Mouse (Mus musculus): ENCODE measurements around the gene Ssbp3. TPM values are rescaled to one million over a fixed set of nuclear protein-coding genes. Genes with fewer than 3 reads are reported as not detected.
A peak's percentile ranks its signal among the peaks of the same experiment; 100 is the strongest.

Gene Ssbp3
- total and polyA plus RNA-seq, 2 experiments from 2014 or later: 108 to 155 TPM

DNA sequence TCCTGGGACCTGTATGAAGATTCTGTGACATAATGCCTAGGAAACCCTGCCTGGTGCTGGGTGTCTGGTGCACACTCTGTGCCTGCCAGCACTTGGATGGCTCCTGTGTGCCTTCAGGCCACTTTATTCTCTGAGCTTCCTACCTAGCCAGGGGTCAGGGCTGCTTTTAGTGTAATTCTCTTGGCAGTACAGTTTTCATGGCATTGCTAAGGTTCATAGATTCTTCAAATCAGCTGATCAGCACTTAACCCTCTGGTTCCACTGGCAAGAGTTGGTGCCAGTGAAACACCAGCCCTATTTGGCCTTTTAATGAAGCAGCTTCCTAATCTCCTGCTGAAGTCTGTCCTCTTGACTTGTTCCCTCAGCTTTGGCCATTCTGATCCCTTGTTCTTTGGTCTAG is 106.8 kb downstream of the Ssbp3 start:
- Histone ChIP-seq H3K4me3 (ENCODE audit: low read length) (no peak overlapping the region), H3K4me2 (ENCODE audit: low read depth, low read length) (no peak overlapping the region), H3K27me3 (ENCODE audit: insufficient read depth, low read length) (no peaks in the 10 kb centered on the region), H3K36me3 (ENCODE audit: insufficient read depth, low read length) (no peaks in the 10 kb centered on the region), H3K27ac (no peak overlapping the region), H3K9me3 (ENCODE audit: low read length) (no peaks in the 10 kb centered on the region), H3K4me1 (ENCODE audit: insufficient read depth, low read length) (peaks cover 46% of the 10 kb centered on the region), H3K9ac (replicated peaks; ENCODE audit: low read length) (no peak overlapping the region)
- no peak for DNase-seq (ENCODE audit: low spot score)
- ATAC-seq: no peak
- no peak for TF ChIP-seq CTCF (IDR thresholded peaks at IDR 0.05; ENCODE audit: low read depth)

DNA sequence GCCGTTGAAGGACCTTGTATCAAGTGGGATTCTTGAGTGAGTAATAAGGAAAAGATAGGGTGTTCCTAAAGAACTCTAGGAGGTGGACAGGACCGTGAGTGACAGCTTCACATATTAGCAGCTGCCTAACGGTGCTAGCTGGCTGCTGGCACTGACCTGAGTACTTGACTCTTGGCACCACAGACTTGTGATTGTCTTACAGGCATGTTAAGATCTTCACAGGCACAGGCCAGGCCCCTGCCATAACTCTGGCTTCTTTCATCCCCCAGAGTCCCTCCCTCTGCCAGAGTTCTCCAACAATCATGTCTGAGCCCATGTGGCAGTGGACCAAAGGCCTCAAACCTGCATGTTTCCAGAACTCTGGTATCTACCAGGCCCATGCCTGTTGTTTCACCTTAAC is 108.0 kb downstream of the Ssbp3 start:
- ATAC-seq (no peak), DNase-seq (ENCODE audit: low spot score) (peak; percentile 22)
- Histone ChIP-seq H3K27me3 (ENCODE audit: insufficient read depth, low read length) (no peaks in the 10 kb centered on the region), H3K36me3 (ENCODE audit: insufficient read depth, low read length) (no peaks in the 10 kb centered on the region), H3K4me2 (ENCODE audit: low read depth, low read length) (no peak overlapping the region), H3K4me1 (ENCODE audit: insufficient read depth, low read length) (peaks cover 49% of the 10 kb centered on the region), H3K4me3 (ENCODE audit: low read length) (no peak overlapping the region), H3K9me3 (ENCODE audit: low read length) (no peaks in the 10 kb centered on the region), H3K9ac (replicated peaks; ENCODE audit: low read length) (no peak overlapping the region), H3K27ac (peak overlapping the region; percentile 64)
- no peak for TF ChIP-seq CTCF (IDR thresholded peaks at IDR 0.05; ENCODE audit: low read depth)
- 54% methylated on average over 3 of the region's 3 CpGs for WGBS

DNA sequence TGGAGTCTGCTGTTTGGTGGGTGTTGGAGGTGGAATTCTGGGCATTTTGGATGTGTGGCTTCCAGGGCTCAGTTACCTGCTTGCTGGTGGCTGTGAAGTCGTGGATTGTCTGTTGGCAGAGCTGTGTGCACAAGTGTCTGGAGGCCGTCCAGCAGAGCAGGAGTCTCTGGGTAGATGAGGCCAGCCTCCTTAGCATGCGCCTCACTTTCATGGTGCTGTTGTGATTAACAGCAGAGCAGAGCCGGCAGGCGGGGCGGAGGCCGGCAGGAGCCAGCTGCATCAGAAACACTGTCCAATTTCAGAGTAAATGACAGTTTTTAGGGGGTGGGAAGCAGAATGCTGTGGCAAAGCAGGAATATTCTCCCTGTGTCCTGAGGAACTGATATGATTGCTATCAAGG is 108.5 kb downstream of the Ssbp3 start:
- Histone ChIP-seq H3K4me1 (ENCODE audit: insufficient read depth, low read length) (peaks cover 49% of the 10 kb centered on the region), H3K27ac (peak overlapping the region; percentile 64), H3K9ac (replicated peaks; ENCODE audit: low read length) (no peak overlapping the region), H3K9me3 (ENCODE audit: low read length) (no peaks in the 10 kb centered on the region), H3K4me3 (ENCODE audit: low read length) (no peak overlapping the region), H3K36me3 (ENCODE audit: insufficient read depth, low read length) (no peaks in the 10 kb centered on the region), H3K27me3 (ENCODE audit: insufficient read depth, low read length) (no peaks in the 10 kb centered on the region), H3K4me2 (ENCODE audit: low read depth, low read length) (no peak overlapping the region)
- DNase-seq (ENCODE audit: low spot score): peak; percentile 62
- no peak for ATAC-seq
- 12% methylated on average over 7 of the region's 7 CpGs for WGBS
- no peak for TF ChIP-seq CTCF (IDR thresholded peaks at IDR 0.05; ENCODE audit: low read depth)

DNA sequence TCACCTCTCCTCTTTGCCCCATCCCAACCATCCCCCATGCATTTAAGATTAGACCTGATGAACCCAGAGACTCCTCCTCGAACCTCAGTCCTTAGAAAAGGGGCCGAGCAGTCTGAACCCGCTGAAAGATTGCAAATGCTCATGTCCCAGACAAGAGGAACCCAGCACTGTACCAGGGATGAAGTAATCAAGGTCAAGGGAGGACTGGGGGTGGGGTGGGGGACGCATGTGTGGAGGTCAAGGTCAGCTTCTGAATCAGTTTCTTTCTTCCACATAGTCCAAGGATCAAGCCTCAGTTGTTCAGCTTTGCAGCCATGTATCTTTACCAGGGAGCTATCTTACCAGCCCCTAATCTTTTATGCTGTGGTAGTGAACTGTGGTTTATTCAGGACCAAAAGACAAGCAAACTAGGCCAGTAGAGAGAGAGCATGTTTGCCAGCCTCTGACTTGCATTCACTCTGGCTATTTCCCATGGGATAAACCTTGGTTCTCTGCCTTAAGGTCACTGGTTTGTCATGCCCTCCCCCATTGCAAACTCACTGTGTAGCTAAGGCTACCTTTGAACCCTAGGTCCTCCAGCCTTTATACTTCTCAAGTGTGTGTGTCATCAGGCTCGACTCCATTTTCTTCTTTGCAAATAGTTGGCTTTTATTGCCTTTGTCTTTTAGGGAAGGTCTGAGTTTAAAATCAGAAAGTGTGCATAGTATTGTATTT is 109.9 kb downstream of the Ssbp3 start:
- H3K9me3 ChIP-seq (ENCODE audit: low read length): no peaks in the 10 kb centered on the region
- no peak overlapping the region for H3K27ac ChIP-seq
- H3K4me2 ChIP-seq (ENCODE audit: low read depth, low read length): no peak overlapping the region
- 74% methylated on average over 5 of the region's 5 CpGs for WGBS
- no peak for TF ChIP-seq CTCF (IDR thresholded peaks at IDR 0.05; ENCODE audit: low read depth)
- H3K36me3 ChIP-seq (ENCODE audit: insufficient read depth, low read length): no peaks in the 10 kb centered on the region
- no peak for DNase-seq (ENCODE audit: low spot score)
- no peaks in the 10 kb centered on the region for H3K27me3 ChIP-seq (ENCODE audit: insufficient read depth, low read length)
- H3K9ac ChIP-seq (replicated peaks; ENCODE audit: low read length): no peak overlapping the region
- no peak for ATAC-seq
- no peak overlapping the region for H3K4me3 ChIP-seq (ENCODE audit: low read length)
- H3K4me1 ChIP-seq (ENCODE audit: insufficient read depth, low read length): peaks cover 49% of the 10 kb centered on the region

DNA sequence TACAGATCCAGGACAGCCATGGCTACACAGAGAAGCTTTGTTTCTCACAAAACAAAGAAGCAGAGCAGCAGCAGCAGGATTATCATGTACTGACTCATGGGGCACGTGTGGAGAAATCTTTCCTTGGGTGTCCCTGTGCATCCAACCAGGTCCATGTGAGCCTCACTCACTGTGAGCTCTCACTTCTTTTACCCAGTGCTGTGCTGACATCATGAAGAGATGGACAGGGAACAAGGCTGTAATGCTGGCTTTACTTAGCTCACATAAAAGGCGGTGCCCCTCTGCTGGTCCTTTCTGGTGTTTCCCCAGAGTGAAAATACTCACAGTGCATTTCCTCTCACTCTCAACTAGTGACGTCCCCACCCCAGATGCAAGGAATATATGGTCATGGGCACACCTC is 111.0 kb downstream of the Ssbp3 start:
- Histone ChIP-seq H3K36me3 (ENCODE audit: insufficient read depth, low read length) (no peaks in the 10 kb centered on the region), H3K4me2 (ENCODE audit: low read depth, low read length) (no peak overlapping the region), H3K9ac (replicated peaks; ENCODE audit: low read length) (no peak overlapping the region), H3K27me3 (ENCODE audit: insufficient read depth, low read length) (no peaks in the 10 kb centered on the region), H3K4me1 (ENCODE audit: insufficient read depth, low read length) (peaks cover 40% of the 10 kb centered on the region), H3K4me3 (ENCODE audit: low read length) (no peak overlapping the region), H3K27ac (no peak overlapping the region), H3K9me3 (ENCODE audit: low read length) (no peaks in the 10 kb centered on the region)
- 60% methylated on average over 3 of the region's 3 CpGs for WGBS
- ATAC-seq (no peak), DNase-seq (ENCODE audit: low spot score) (no peak)
- peak; percentile 23; the same call in 1 of the 2 replicates for TF ChIP-seq CTCF (IDR thresholded peaks at IDR 0.05; ENCODE audit: low read depth)

DNA sequence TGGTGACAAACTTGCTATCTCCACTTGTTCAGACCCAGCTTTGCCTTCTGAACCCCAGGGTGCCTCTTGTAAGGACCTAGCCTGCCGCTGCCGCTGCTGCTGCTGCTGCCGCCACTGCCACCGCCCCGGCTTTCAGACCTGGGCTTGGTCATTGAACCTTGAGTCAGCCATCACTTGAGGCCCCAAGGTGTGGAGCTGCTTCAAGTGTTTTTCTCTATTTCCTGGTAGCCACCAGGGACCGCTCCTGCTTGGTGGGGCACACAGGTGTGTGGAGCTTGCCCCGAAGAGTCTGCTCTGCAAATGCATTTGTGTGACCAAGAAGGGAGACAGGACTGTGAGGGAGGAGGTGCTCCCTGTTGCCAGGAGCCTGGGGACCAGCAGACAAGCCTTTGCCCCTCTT is 114.4 kb downstream of the Ssbp3 start:
- no peaks in the 10 kb centered on the region for H3K9me3 ChIP-seq (ENCODE audit: low read length)
- no peak overlapping the region for H3K27ac ChIP-seq
- H3K27me3 ChIP-seq (ENCODE audit: insufficient read depth, low read length): no peaks in the 10 kb centered on the region
- peaks cover 5% of the 10 kb centered on the region for H3K36me3 ChIP-seq (ENCODE audit: insufficient read depth, low read length)
- no peak overlapping the region for H3K4me3 ChIP-seq (ENCODE audit: low read length)
- WGBS: 66% methylated on average over 7 of the region's 7 CpGs
- no peak overlapping the region for H3K9ac ChIP-seq (replicated peaks; ENCODE audit: low read length)
- DNase-seq (ENCODE audit: low spot score) (no peak), ATAC-seq (no peak)
- TF ChIP-seq CTCF (IDR thresholded peaks at IDR 0.05; ENCODE audit: low read depth): no peak
- H3K4me2 ChIP-seq (ENCODE audit: low read depth, low read length): no peak overlapping the region
- H3K4me1 ChIP-seq (ENCODE audit: insufficient read depth, low read length): peaks cover 10% of the 10 kb centered on the region

DNA sequence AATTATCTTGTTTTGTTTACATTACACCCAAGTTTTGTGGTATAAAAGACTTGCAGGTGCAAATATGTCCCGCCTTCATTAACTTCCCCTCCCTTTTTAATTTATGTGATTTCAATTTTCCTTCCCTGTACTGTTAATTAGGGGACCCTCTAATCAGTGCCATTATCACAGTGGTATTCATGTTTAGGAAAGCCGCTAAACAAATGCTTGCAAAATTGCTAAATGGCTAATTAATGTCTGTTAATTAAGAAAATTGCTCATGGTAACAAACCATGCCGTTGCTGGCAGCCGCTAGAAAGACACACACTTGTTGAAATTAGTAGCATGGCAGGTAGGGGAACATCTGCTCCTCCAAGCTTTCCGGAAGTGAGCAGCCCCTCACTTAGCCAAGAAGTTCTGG is 114.9 kb downstream of the Ssbp3 start:
- WGBS: 46% methylated on average over 5 of the region's 5 CpGs
- Histone ChIP-seq H3K36me3 (ENCODE audit: insufficient read depth, low read length) (peaks cover 5% of the 10 kb centered on the region), H3K4me1 (ENCODE audit: insufficient read depth, low read length) (peaks cover 7% of the 10 kb centered on the region), H3K4me3 (ENCODE audit: low read length) (no peak overlapping the region), H3K9ac (replicated peaks; ENCODE audit: low read length) (no peak overlapping the region), H3K9me3 (ENCODE audit: low read length) (no peaks in the 10 kb centered on the region), H3K27ac (no peak overlapping the region), H3K27me3 (ENCODE audit: insufficient read depth, low read length) (no peaks in the 10 kb centered on the region), H3K4me2 (ENCODE audit: low read depth, low read length) (no peak overlapping the region)
- no peak for DNase-seq (ENCODE audit: low spot score)
- ATAC-seq: no peak
- no peak for TF ChIP-seq CTCF (IDR thresholded peaks at IDR 0.05; ENCODE audit: low read depth)

All from hindbrain, postnatal 0 days (tissue).